Mouse (Mus musculus): ENCODE measurements at regions not wholly inside any gene's neighbourhood (a gene's known extent, or its start where the extent isn't known, plus 50 kb on each side); places are given as distances from the start of the nearest gene placed in this dataset.

GRCm38 (mm10) chr17:76205082-76205481 is 653.3 kb upstream of the Fam98a start:
- no peaks in the 10 kb centered on the region for H3K36me3 ChIP-seq

DNA sequence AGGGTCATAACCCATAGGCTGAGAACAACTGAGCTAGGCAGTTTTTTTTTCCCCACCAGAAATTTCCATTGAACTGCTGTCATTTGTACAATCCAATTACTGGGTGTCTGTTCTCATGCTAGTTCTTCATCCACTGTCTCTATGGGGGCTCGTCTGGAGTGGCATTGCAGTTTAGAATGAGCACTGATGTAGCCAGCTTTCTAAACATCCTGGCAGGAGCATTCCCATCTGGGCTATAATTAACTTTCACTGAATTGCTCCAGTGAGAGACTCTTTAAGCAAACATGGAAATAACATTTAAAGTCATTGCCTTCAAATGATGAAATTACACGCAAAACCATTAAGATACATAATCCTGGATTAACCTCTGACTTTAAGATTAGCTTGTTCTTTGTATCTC is 633.1 kb upstream of the Fam98a start:
- Histone ChIP-seq H3K4me3 (no peak overlapping the region), H3K27ac (replicated peaks) (no peak overlapping the region), H3K4me1 (0 out of 2 replicates have a peak, but pooled peaks cover 3% of the 10 kb centered on the region), H3K27me3 (ENCODE audit: low read depth, poor library complexity, severe bottlenecking) (no peaks in the 10 kb centered on the region), H3K9me3 (replicated peaks) (no peaks in the 10 kb centered on the region), H3K36me3 (no peaks in the 10 kb centered on the region)
- 26% methylated on average over 2 of the region's 2 CpGs for WGBS
- no peak for DNase-seq (ENCODE audit: low spot score)

More at GRCm38 (mm10) chr17:76205082-76205481, 653.3 kb upstream of the Fam98a start:
- H3K4me3 ChIP-seq, result no peak overlapping the region
- no peaks in the 10 kb centered on the region for H3K4me1 ChIP-seq
- DNase-seq (ENCODE audit: low spot score), result no peak
- H3K27ac ChIP-seq (replicated peaks), result no peak overlapping the region
- no peaks in the 10 kb centered on the region for H3K9me3 ChIP-seq (replicated peaks)
- no peaks in the 10 kb centered on the region for H3K27me3 ChIP-seq (ENCODE audit: low read depth, poor library complexity, severe bottlenecking)

GRCm38 (mm10) chr17:76136660-76137495 is 585.1 kb upstream of the Fam98a start:
- Histone ChIP-seq H3K27ac (replicated peaks) (no peak overlapping the region), H3K4me3 (no peak overlapping the region), H3K4me1 (no peaks in the 10 kb centered on the region), H3K27me3 (ENCODE audit: low read depth, poor library complexity, severe bottlenecking) (no peaks in the 10 kb centered on the region), H3K36me3 (no peaks in the 10 kb centered on the region), H3K9me3 (replicated peaks) (0 out of 2 replicates have a peak, but pooled peaks cover 3% of the 10 kb centered on the region)
- DNase-seq (ENCODE audit: low spot score), result no peak

DNA sequence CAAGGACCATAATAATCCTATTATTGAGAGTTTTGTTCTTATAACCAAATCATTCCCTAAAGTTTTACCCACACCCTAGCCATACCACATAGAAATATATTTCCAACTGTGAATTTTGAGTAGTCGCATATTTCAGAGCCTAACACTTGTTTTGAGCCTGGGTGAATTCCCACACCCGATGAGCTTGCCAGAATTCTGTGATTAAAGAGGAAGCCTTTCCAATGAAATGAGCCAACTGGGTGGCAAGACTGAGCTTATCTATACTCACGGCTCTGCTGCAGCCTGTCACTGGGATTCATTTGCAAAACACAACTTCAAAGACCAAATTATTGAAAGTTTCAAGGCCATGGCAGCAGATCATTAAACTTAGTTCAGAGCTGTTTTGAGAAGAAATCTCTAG is 582.3 kb upstream of the Fam98a start:
- WGBS, result 74% methylated on average over 3 of the region's 3 CpGs
- Histone ChIP-seq H3K4me1 (no peaks in the 10 kb centered on the region), H3K9me3 (replicated peaks) (0 out of 2 replicates have a peak, but pooled peaks cover 7% of the 10 kb centered on the region), H3K27ac (replicated peaks) (no peak overlapping the region), H3K4me3 (no peak overlapping the region), H3K36me3 (no peaks in the 10 kb centered on the region), H3K27me3 (ENCODE audit: low read depth, poor library complexity, severe bottlenecking) (no peaks in the 10 kb centered on the region)
- no peak for DNase-seq (ENCODE audit: low spot score)

GRCm38 (mm10) chr17:76125260-76125659 is 573.5 kb upstream of the Fam98a start:
- Histone ChIP-seq H3K9me3 (replicated peaks) (no peaks in the 10 kb centered on the region), H3K27ac (replicated peaks) (no peak overlapping the region), H3K36me3 (no peaks in the 10 kb centered on the region), H3K27me3 (ENCODE audit: low read depth, poor library complexity, severe bottlenecking) (no peaks in the 10 kb centered on the region), H3K4me1 (no peaks in the 10 kb centered on the region), H3K4me3 (no peak overlapping the region)
- 89% methylated on average over 5 of the region's 5 CpGs for WGBS
- DNase-seq (ENCODE audit: low spot score), result no peak

DNA sequence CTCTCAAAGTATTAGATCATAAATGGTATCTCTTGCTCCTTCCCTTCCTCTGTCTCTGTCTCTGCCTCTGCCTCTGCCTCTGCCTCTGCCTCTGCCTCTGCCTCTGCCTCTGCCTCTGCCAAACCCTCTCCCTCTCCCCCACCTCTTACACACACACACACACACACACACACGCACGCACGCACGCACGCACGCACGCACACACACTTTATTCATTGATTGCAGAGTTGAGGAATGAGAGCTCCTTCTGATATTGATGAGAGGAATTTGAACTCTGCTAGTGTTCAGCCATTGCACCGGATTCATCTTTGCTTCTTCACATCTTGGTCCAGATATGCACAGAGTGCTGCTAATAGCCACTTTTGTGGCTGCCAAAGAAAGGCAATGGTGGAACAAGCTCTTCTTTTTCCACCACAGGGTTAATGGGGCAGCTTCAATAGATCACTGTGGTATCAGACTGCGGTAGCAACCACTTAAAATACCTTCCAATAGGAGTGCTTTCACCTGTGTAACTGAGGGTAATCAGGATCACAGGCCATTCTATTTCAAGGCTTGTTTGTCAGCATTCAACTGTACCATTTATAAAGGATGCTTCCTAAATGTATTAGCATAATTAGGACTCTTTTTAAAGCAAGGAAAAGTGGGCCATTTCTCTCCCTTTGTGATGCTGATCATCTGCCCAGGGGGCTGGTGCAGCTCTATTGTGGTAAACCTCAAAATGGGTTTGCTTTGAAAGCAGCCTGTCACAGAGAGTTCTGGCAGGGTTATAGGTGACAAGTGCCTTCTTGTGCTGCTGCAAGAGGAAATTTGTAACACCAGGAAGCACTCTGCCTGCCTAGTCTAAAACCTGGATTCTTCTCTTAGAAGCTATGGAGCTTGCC is 559.8 kb upstream of the Fam98a start:
- DNase-seq (ENCODE audit: low spot score), result peak; percentile 45
- WGBS, result 65% methylated on average over 9 of the region's 9 CpGs

DNA sequence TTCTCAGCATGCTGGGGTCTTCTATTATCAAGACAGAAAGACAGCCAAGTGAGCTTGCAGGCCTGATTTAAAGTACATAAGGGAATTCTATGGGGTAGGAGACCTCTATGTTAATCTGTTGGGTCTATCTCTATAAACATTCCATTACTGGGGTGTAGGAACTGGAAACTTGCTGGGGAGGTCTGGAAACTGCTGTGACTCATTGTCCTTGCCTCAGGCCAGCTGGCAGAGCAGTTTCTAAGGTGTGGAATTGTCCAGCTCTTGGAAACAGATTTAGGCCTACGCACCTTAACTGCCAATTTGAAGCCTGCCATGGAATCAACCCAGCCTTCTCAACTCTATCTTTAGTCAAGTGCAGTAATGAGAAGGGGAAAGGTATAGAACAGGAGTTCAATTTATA is 559.1 kb upstream of the Fam98a start:
- no peaks in the 10 kb centered on the region for H3K36me3 ChIP-seq
- no peaks in the 10 kb centered on the region for H3K9me3 ChIP-seq (replicated peaks)
- H3K27me3 ChIP-seq (ENCODE audit: low read depth, poor library complexity, severe bottlenecking), result peaks cover 17% of the 10 kb centered on the region; the same call in 1 of the 2 replicates
- peaks cover 25% of the 10 kb centered on the region for H3K4me1 ChIP-seq
- H3K4me3 ChIP-seq, result no peak overlapping the region
- 93% methylated on average over 1 of the region's 1 CpGs for WGBS
- no peak for DNase-seq (ENCODE audit: low spot score)
- peak overlapping the region; percentile 59; the same call in 1 of the 2 replicates for H3K27ac ChIP-seq (replicated peaks)

More for the DNA sequence above, 559.8 kb upstream of the Fam98a start:
- Histone ChIP-seq H3K4me3 (no peak overlapping the region), H3K27ac (replicated peaks) (peak overlapping the region; percentile 59), H3K4me1 (peaks cover 25% of the 10 kb centered on the region), H3K36me3 (no peaks in the 10 kb centered on the region), H3K27me3 (ENCODE audit: low read depth, poor library complexity, severe bottlenecking) (peaks cover 17% of the 10 kb centered on the region; the same call in 1 of the 2 replicates), H3K9me3 (replicated peaks) (no peaks in the 10 kb centered on the region)

GRCm38 (mm10) chr17:76083536-76083935 is 531.8 kb upstream of the Fam98a start:
- Histone ChIP-seq H3K36me3 (no peaks in the 10 kb centered on the region), H3K4me3 (no peak overlapping the region), H3K4me1 (no peaks in the 10 kb centered on the region), H3K27me3 (ENCODE audit: low read depth, poor library complexity, severe bottlenecking) (no peaks in the 10 kb centered on the region), H3K9me3 (replicated peaks) (no peaks in the 10 kb centered on the region), H3K27ac (replicated peaks) (no peak overlapping the region)
- no peak for DNase-seq (ENCODE audit: low spot score)
- WGBS, result 89% methylated on average over 3 of the region's 3 CpGs

- DNase-seq (ENCODE audit: low spot score), result no peak
- WGBS, result 88% methylated on average over 2 of the region's 2 CpGs
- Histone ChIP-seq H3K4me3 (no peak overlapping the region), H3K36me3 (no peaks in the 10 kb centered on the region), H3K27me3 (ENCODE audit: low read depth, poor library complexity, severe bottlenecking) (no peaks in the 10 kb centered on the region), H3K9me3 (replicated peaks) (no peaks in the 10 kb centered on the region), H3K27ac (replicated peaks) (no peak overlapping the region), H3K4me1 (no peaks in the 10 kb centered on the region)
Observed at GRCm38 (mm10) chr17:76081780-76082179, 530.0 kb upstream of the Fam98a start.

DNA sequence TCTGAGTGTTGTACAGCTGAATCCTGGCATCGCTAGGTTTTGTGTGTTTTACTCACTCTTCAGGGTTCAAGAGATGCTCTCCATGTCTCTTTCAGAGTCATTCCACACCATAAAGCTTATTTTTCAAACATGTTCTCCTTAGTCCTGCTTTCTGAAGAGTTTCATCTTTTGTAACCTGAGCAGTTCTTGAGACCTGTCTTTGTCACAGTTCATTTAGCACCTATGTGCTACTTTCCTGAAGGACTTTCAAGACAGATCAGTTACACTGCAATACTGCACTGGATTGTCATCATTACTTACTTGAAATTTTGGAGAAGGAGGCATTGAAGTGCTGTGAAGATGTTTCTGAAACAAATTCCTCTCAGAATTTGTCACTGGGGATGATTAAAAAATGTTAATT is 494.7 kb upstream of the Fam98a start:
- Histone ChIP-seq H3K9me3 (replicated peaks) (no peaks in the 10 kb centered on the region), H3K36me3 (no peaks in the 10 kb centered on the region), H3K4me3 (no peak overlapping the region), H3K27me3 (ENCODE audit: low read depth, poor library complexity, severe bottlenecking) (no peaks in the 10 kb centered on the region), H3K27ac (replicated peaks) (no peak overlapping the region), H3K4me1 (no peaks in the 10 kb centered on the region)
- DNase-seq (ENCODE audit: low spot score), result no peak
- 95% methylated on average over 1 of the region's 1 CpGs for WGBS

DNA sequence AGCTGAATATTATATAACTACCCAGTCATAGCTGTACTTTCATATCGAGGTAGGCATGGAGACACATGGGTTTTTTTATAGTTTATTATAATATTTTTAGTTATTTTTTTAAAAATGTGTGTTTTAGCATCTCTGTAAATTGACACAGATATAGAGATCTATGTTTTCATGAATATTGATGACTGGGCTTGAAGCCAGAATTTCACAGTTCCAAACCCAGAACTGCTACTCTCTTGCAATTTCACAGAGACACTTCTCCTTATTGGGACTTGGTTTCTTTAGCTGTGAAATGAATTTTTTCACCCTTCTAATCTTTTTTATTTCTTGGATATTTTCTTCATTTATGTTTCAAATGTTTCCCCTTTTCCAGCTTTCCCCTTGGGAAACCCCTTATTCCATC is 481.0 kb upstream of the Fam98a start:
- H3K4me1 ChIP-seq, result no peaks in the 10 kb centered on the region
- H3K4me3 ChIP-seq, result no peak overlapping the region
- H3K27ac ChIP-seq (replicated peaks), result no peak overlapping the region
- H3K9me3 ChIP-seq (replicated peaks), result no peaks in the 10 kb centered on the region; the same call in 1 of the 2 replicates
- H3K36me3 ChIP-seq, result no peaks in the 10 kb centered on the region
- WGBS, result 81% methylated on average over 1 of the region's 1 CpGs
- H3K27me3 ChIP-seq (ENCODE audit: low read depth, poor library complexity, severe bottlenecking), result no peaks in the 10 kb centered on the region
- no peak for DNase-seq (ENCODE audit: low spot score)

DNA sequence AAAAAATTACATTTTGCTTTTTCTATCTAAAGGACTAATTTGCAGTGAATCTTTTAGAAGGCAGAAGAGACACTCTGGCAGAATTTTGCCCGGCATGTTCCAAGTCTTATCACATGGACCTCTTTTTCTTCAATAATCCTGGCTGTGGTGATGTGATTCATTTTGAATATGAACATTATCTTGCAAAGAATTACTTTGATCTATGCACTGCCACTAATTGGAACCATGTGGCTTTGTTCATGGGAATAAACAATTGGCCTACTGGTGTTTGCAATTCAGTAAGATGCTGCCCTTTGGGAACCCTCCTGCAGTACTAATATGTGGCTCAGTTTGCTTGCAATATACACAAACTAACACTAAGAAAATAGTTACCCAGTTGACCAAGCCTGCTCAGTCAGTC is 456.3 kb upstream of the Fam98a start:
- 87% methylated on average over 1 of the region's 1 CpGs for WGBS
- Histone ChIP-seq H3K9me3 (replicated peaks) (no peaks in the 10 kb centered on the region), H3K4me3 (no peak overlapping the region), H3K36me3 (no peaks in the 10 kb centered on the region), H3K27me3 (ENCODE audit: low read depth, poor library complexity, severe bottlenecking) (no peaks in the 10 kb centered on the region), H3K4me1 (no peaks in the 10 kb centered on the region), H3K27ac (replicated peaks) (no peak overlapping the region)
- DNase-seq (ENCODE audit: low spot score), result no peak

- H3K9me3 ChIP-seq (replicated peaks), result no peaks in the 10 kb centered on the region
- no peak for DNase-seq (ENCODE audit: low spot score)
- no peak overlapping the region for H3K27ac ChIP-seq (replicated peaks)
- no peaks in the 10 kb centered on the region for H3K36me3 ChIP-seq
- H3K4me1 ChIP-seq, result no peaks in the 10 kb centered on the region
- no peak overlapping the region for H3K4me3 ChIP-seq
- H3K27me3 ChIP-seq (ENCODE audit: low read depth, poor library complexity, severe bottlenecking), result no peaks in the 10 kb centered on the region
Observed at GRCm38 (mm10) chr17:76002836-76003235, 451.1 kb upstream of the Fam98a start.

Measured in midbrain, embryonic 10.5 days (tissue).